Comparison of ENCODE assay signal across 20 mouse cellular contexts in the genomic region with DNA sequence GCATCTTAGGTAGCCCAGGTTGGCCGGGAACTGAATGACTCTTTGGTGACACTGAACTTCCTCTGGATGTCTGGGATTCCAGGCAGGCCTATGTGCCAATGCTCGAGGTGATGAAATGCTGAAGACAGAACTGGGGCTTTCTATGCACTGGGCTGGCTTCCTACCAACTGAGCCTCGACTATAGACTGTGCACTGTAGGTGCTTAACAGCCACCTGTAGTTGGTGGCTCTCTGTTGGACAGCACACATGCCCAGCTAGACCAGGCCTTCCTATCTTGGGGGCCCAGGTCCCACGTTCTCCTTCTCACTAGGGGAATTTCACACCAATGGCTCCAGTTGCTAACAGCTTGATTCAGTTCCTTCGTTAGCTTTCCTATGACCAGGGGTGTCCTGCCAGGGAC.
DNase-seq lines count a peak whose midpoint lies in the region; TF ChIP-seq lines count a peak whose summit lies in the region.
"Had no signal": no experiment of that assay in that cellular context is flagged by ENCODE, and none has a peak within 500 bp of the region (broad histone marks: within the 10 kb centered on the region; RNA-seq: fewer than 3 reads in every experiment).

No protein-coding gene starts in this region.

- WGBS in heart, embryonic 10.5 days, result 76% methylated on average over 5 of the region's 5 CpGs
- WGBS in kidney, adult 2 months, result 83% methylated on average over 5 of the region's 5 CpGs

- no peaks in the 10 kb centered on the region for H3K27me3 ChIP-seq in heart, embryonic 10.5 days (ENCODE audit: insufficient read depth, poor library complexity, severe bottlenecking)
- no peaks in the 10 kb centered on the region for H3K27me3 ChIP-seq in kidney, adult 2 months (replicated peaks; ENCODE audit: control insufficient read depth, insufficient read depth, low read length)
- H3K27me3 ChIP-seq: CH12.LX, Patski had no signal

- peaks cover 10% of the 10 kb centered on the region; the same call in 1 of the 2 replicates for H3K4me1 ChIP-seq in heart, embryonic 10.5 days
- no peaks in the 10 kb centered on the region for H3K4me1 ChIP-seq in kidney, adult 2 months (ENCODE audit: control insufficient read depth, insufficient read depth, low read length)

- DNase-seq in heart, adult 11 months, result peak; percentile 74
- DNase-seq in heart, adult 8-10 months (ENCODE audit: low spot score), result no peak
- peak; percentile 70 for DNase-seq in heart, embryonic 10.5 days (ENCODE audit: low spot score)
- DNase-seq in heart, postnatal 25 days (ENCODE audit: low spot score), result no peak
- DNase-seq in 3T3-L1 (ENCODE audit: low read depth, low spot score), result peak; percentile 24
- no peak for DNase-seq in kidney, adult 2 months
- DNase-seq: adrenal gland, adult 2 months; adrenal gland, adult 8-10 months; adrenal gland, postnatal 10 days; adrenal gland, postnatal 14 days; adrenal gland, postnatal 25 days; adrenal gland, postnatal 36 days; B cell, adult 2 months; cerebellum, adult 11 months; cerebellum, adult 11-12 months; cerebellum, adult 18-20 months; cerebellum, adult 2 months had no signal

- intact Hi-C loops in heart, postnatal 25 days (cut with DNase I), result no loop called here

- H3K27ac ChIP-seq in heart, embryonic 10.5 days, result no peak overlapping the region
- no peak overlapping the region for H3K27ac ChIP-seq in kidney, adult 2 months (ENCODE audit: insufficient read depth, low read depth, low read length)

- TF ChIP-seq CTCF in kidney, adult 2 months (conservative IDR thresholded peaks at IDR 0.05; ENCODE audit: insufficient read depth, insufficient read length, low read depth, low read length), result no peak

- H3K36me3 ChIP-seq in heart, embryonic 10.5 days, result no peaks in the 10 kb centered on the region
- no peaks in the 10 kb centered on the region for H3K36me3 ChIP-seq in kidney, adult 2 months (ENCODE audit: control insufficient read depth, insufficient read depth, low read length)
- H3K36me3 ChIP-seq: G1E had no signal

- H3K4me3 ChIP-seq in heart, embryonic 10.5 days, result no peak overlapping the region
- H3K4me3 ChIP-seq in kidney, adult 2 months (ENCODE audit: insufficient read depth, low read depth, low read length), result no peak overlapping the region

- TF ChIP-seq POLR2A in kidney, adult 2 months (IDR thresholded peaks at IDR 0.05; ENCODE audit: low read depth, low read length), result no peak

- H3K9me3 ChIP-seq in heart, embryonic 10.5 days, result no peaks in the 10 kb centered on the region
- H3K9me3 ChIP-seq: G1E had no signal

Comparison
In these comparisons a context has a peak if more than half of its experiments do, and no peak if none do; other contexts are left out.
1. DNase-seq: peak in heart, adult 11 months (single experiment), heart, embryonic 10.5 days (single experiment) and 3T3-L1 (single experiment); none in heart, adult 8-10 months (single experiment), heart, postnatal 25 days (single experiment) and kidney, adult 2 months (single experiment).